Mouse (Mus musculus): ENCODE data around the gene Eif2b3. TPM values are rescaled to one million over a fixed set of nuclear protein-coding genes. Genes with fewer than 3 reads are reported as not detected.
A peak's percentile ranks its signal among the peaks of the same experiment; 100 is the strongest.

Gene Eif2b3
- polyA plus RNA-seq, 1 experiment, result 23.4 TPM

GRCm38 (mm10) chr4:117100036-117100435 is 80.8 kb downstream of the Eif2b3 start:
- no peak overlapping the region for H3K4me3 ChIP-seq (replicated peaks; ENCODE audit: control insufficient read depth, low read depth, low read length)
- peaks cover 6% of the 10 kb centered on the region; the same call in 1 of the 2 replicates for H3K4me1 ChIP-seq (ENCODE audit: control insufficient read depth, insufficient read depth, low read length)
- TF ChIP-seq CTCF (IDR thresholded peaks at IDR 0.05; ENCODE audit: control insufficient read depth, insufficient read depth, low read length), result no peak
- 40% methylated on average over 4 of the region's 4 CpGs for WGBS
- no peak overlapping the region for H3K27ac ChIP-seq (ENCODE audit: control insufficient read depth, insufficient read depth, low read depth, low read length, poor library complexity)

- TF ChIP-seq POLR2A (IDR thresholded peaks at IDR 0.05; ENCODE audit: borderline replicate concordance, control insufficient read depth, low read depth, low read length), result no peak
- TF ChIP-seq CTCF (IDR thresholded peaks at IDR 0.05; ENCODE audit: control insufficient read depth, insufficient read depth, low read length), result peak; percentile 33; the same call in 1 of the 2 replicates
- H3K27ac ChIP-seq (ENCODE audit: control insufficient read depth, insufficient read depth, low read depth, low read length, poor library complexity), result no peak overlapping the region
- peaks cover 6% of the 10 kb centered on the region; the same call in 1 of the 2 replicates for H3K4me1 ChIP-seq (ENCODE audit: control insufficient read depth, insufficient read depth, low read length)
- WGBS, result 50% methylated on average over 7 of the region's 7 CpGs
- no peak overlapping the region for H3K4me3 ChIP-seq (replicated peaks; ENCODE audit: control insufficient read depth, low read depth, low read length)
These were observed 82.0 kb downstream of the Eif2b3 start for GRCm38 (mm10) chr4:117101218-117101617.

GRCm38 (mm10) chr4:117104672-117105071 is 85.5 kb downstream of the Eif2b3 start:
- TF ChIP-seq CTCF (IDR thresholded peaks at IDR 0.05; ENCODE audit: control insufficient read depth, insufficient read depth, low read length) (peak; percentile 22; the same call in 1 of the 2 replicates), POLR2A (IDR thresholded peaks at IDR 0.05; ENCODE audit: borderline replicate concordance, control insufficient read depth, low read depth, low read length) (no peak)
- WGBS, result 59% methylated on average over 10 of the region's 10 CpGs
- Histone ChIP-seq H3K27ac (ENCODE audit: control insufficient read depth, insufficient read depth, low read depth, low read length, poor library complexity) (no peak overlapping the region), H3K4me1 (ENCODE audit: control insufficient read depth, insufficient read depth, low read length) (peaks cover 6% of the 10 kb centered on the region; the same call in 1 of the 2 replicates), H3K4me3 (replicated peaks; ENCODE audit: control insufficient read depth, low read depth, low read length) (no peak overlapping the region)

- Histone ChIP-seq H3K4me1 (ENCODE audit: control insufficient read depth, insufficient read depth, low read length) (peaks cover 4% of the 10 kb centered on the region; the same call in 1 of the 2 replicates), H3K27ac (ENCODE audit: control insufficient read depth, insufficient read depth, low read depth, low read length, poor library complexity) (no peak overlapping the region), H3K4me3 (replicated peaks; ENCODE audit: control insufficient read depth, low read depth, low read length) (no peak overlapping the region)
- TF ChIP-seq CTCF (IDR thresholded peaks at IDR 0.05; ENCODE audit: control insufficient read depth, insufficient read depth, low read length) (no peak), POLR2A (IDR thresholded peaks at IDR 0.05; ENCODE audit: borderline replicate concordance, control insufficient read depth, low read depth, low read length) (no peak)
- 77% methylated on average over 10 of the region's 10 CpGs for WGBS
These were observed 85.9 kb downstream of the Eif2b3 start for GRCm38 (mm10) chr4:117105127-117105526.

GRCm38 (mm10) chr4:117107813-117108523 is 88.8 kb downstream of the Eif2b3 start:
- 85% methylated on average over 18 of the region's 18 CpGs for WGBS
- H3K4me3 ChIP-seq (replicated peaks; ENCODE audit: control insufficient read depth, low read depth, low read length), result no peak overlapping the region
- no peak for TF ChIP-seq POLR2A (IDR thresholded peaks at IDR 0.05; ENCODE audit: borderline replicate concordance, control insufficient read depth, low read depth, low read length)
- TF ChIP-seq CTCF (IDR thresholded peaks at IDR 0.05; ENCODE audit: control insufficient read depth, insufficient read depth, low read length), result no peak
- H3K4me1 ChIP-seq (ENCODE audit: control insufficient read depth, insufficient read depth, low read length), result no peaks in the 10 kb centered on the region
- no peak overlapping the region for H3K27ac ChIP-seq (ENCODE audit: control insufficient read depth, insufficient read depth, low read depth, low read length, poor library complexity)

GRCm38 (mm10) chr4:117108524-117108849 is 89.3 kb downstream of the Eif2b3 start:
- Histone ChIP-seq H3K4me1 (ENCODE audit: control insufficient read depth, insufficient read depth, low read length) (no peaks in the 10 kb centered on the region), H3K27ac (ENCODE audit: control insufficient read depth, insufficient read depth, low read depth, low read length, poor library complexity) (no peak overlapping the region), H3K4me3 (replicated peaks; ENCODE audit: control insufficient read depth, low read depth, low read length) (no peak overlapping the region)
- WGBS, result 91% methylated on average over 6 of the region's 6 CpGs
- TF ChIP-seq CTCF (IDR thresholded peaks at IDR 0.05; ENCODE audit: control insufficient read depth, insufficient read depth, low read length) (no peak), POLR2A (IDR thresholded peaks at IDR 0.05; ENCODE audit: borderline replicate concordance, control insufficient read depth, low read depth, low read length) (no peak)

- no peak overlapping the region for H3K27ac ChIP-seq (ENCODE audit: control insufficient read depth, insufficient read depth, low read depth, low read length, poor library complexity)
- whole genome bisulfite sequencing, result 91% methylated on average over 25 of the region's 25 CpGs
- no peaks in the 10 kb centered on the region for H3K4me1 ChIP-seq (ENCODE audit: control insufficient read depth, insufficient read depth, low read length)
- H3K4me3 ChIP-seq (replicated peaks; ENCODE audit: control insufficient read depth, low read depth, low read length), result no peak overlapping the region
- TF ChIP-seq CTCF (IDR thresholded peaks at IDR 0.05; ENCODE audit: control insufficient read depth, insufficient read depth, low read length), result no peak
- no peak for TF ChIP-seq POLR2A (IDR thresholded peaks at IDR 0.05; ENCODE audit: borderline replicate concordance, control insufficient read depth, low read depth, low read length)
These were observed 90.1 kb downstream of the Eif2b3 start for GRCm38 (mm10) chr4:117109330-117109729.

- 87% methylated on average over 13 of the region's 13 CpGs for WGBS
These were observed 91.0 kb downstream of the Eif2b3 start for GRCm38 (mm10) chr4:117110249-117110648.

More at GRCm38 (mm10) chr4:117110249-117110648, 91.0 kb downstream of the Eif2b3 start:
- Histone ChIP-seq H3K4me3 (replicated peaks; ENCODE audit: control insufficient read depth, low read depth, low read length) (no peak overlapping the region), H3K4me1 (ENCODE audit: control insufficient read depth, insufficient read depth, low read length) (no peaks in the 10 kb centered on the region), H3K27ac (ENCODE audit: control insufficient read depth, insufficient read depth, low read depth, low read length, poor library complexity) (no peak overlapping the region)
- TF ChIP-seq POLR2A (IDR thresholded peaks at IDR 0.05; ENCODE audit: borderline replicate concordance, control insufficient read depth, low read depth, low read length), result no peak
- TF ChIP-seq CTCF (IDR thresholded peaks at IDR 0.05; ENCODE audit: control insufficient read depth, insufficient read depth, low read length), result no peak
